Mouse (Mus musculus) heart, postnatal 0 days (tissue): ENCODE data around the gene Sfta2.

Experiments
- CTCF ChIP-seq: IDR thresholded peaks from 2 replicates; pipeline ENCODE4 v1.5.1; 2016; ENCODE audit warnings: antibody characterized with exemption, control low read depth, low read depth
- EP300 ChIP-seq: IDR thresholded peaks from 2 replicates; pipeline ENCODE4 v1.6.1; 2016; ENCODE audit warnings: antibody characterized with exemption, low read depth

- TF ChIP-seq CTCF (no peak), EP300 (no peak)
These were observed 95.3 kb downstream of the Sfta2 start for GRCm38 (mm10) chr17:35696691-35697090.
